Mouse (Mus musculus) liver, embryonic 18 days (tissue): ENCODE measurements around the gene Esp6. TPM values are rescaled to one million over a fixed set of nuclear protein-coding genes. Genes with fewer than 3 reads are reported as not detected.

Experiments used
- polyA plus RNA-seq: library from polyadenylated mRNA; depleted of rRNA; stranded (reverse); fragments of >200 nt; gene quantifications from 2 replicates; pipeline ENCODE4 v1.2.3, GENCODE M21; 2012; rRNA removed

Gene Esp6
- polyA plus RNA-seq, result not detected in 2 replicates

DNA sequence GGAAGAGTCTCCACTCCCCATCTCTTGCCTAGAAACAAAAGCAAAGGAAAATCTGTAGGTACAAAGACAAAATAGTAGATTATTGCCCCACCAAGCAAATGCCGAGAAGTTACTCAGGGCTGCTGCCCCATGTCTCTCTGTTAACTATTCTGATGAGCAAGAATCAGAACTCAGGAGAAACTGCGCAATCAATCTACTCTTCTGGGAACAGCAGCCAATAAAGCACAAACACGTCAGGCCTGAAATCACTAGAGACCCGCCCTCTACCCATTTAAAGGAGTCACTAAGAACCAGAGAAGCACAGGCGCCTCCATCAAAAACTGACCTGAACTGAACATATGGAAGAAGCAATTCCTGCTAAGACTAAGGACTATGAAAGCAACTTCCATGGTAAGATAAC, at the start of gene Esp6:
Gene Esp6, plus strand, starts transcription at position 301 of the 400 bp plus-strand sequence.

DNA sequence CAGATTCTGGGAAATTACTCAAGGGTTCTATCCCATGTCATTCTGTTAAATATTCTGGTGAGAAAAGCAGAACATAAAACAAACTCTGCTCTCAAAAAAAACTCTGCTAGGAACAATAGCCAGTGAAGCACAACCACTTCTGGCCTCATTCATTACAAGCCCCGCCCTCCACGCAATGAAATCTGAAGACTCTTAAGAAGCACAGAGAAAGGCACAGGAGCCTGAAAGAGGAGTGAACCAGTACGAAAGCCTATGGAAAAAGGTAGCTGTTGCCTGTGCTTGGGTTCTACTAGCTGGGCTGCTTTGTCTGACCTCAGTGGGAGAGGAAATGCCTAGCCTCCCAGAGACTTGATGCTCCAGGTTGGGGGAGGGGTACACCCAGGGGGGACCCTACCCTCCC, 41.5 kb upstream of the Esp6 start, which contains the start of gene Esp8:
Gene Esp8, plus strand, starts transcription at position 205 of the 400 bp plus-strand sequence.

DNA sequence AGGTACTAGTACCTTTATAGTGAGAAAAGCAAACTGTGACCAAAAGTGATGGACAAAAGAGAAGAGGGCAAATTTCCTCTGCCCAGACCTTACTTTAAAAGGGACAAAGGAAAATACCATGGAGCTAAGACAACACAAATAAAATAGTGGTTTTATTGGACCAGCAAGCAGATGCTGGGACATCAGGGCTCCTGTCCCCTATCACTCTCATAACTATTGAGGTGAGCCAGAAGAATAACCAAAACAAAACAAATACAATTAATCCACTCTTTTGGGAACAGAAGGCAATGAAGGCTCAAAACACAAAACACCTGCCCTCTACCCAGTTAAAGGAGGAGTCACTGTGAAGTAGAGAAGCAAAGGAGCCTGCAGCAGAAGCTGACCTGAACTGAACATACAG, 37.0 kb downstream of the Esp6 start, which contains the start of gene Esp4:
Gene Esp4, plus strand, starts transcription at position 301 of the 400 bp plus-strand sequence.

Other genes with a start within 250 kb of the Esp6 start
- gene Crisp1, start 242.3 kb upstream of the Esp6 start, polyA plus RNA-seq, result not detected in 2 replicates
- gene Esp8, start 41.5 kb upstream of the Esp6 start, polyA plus RNA-seq, result not detected in 2 replicates
- gene Esp4, start 37.1 kb downstream of the Esp6 start, polyA plus RNA-seq, result not detected in 2 replicates
- gene Esp3, start 70.6 kb downstream of the Esp6 start, polyA plus RNA-seq, result not detected in 2 replicates
- not detected in 2 replicates for gene Esp1, start 165.6 kb downstream of the Esp6 start, polyA plus RNA-seq
- 0.06 and 0.22 TPM in 2 replicates for gene Crisp2, start 245.5 kb downstream of the Esp6 start, polyA plus RNA-seq
- gene Rhag, start 249.6 kb downstream of the Esp6 start, polyA plus RNA-seq, result 80.1 and 84.6 TPM in 2 replicates